Mouse (Mus musculus) embryonic facial prominence, embryonic 11.5 days (tissue): Measurements from ENCODE around the gene Lactb. TPM values are rescaled to one million over a fixed set of nuclear protein-coding genes. Genes with fewer than 3 reads are reported as not detected.

Experiments
- ATAC-seq: fragments of 200-750 bp; cut with Nextera tagmentation; replicated peaks from 2 replicates; pipeline ENCODE4 v1.8.0; 2017; ENCODE audit warnings: low read depth; ENCODE audit not compliant: insufficient number of reproducible peaks, low FRiP score, low TSS enrichment
- DNase-seq: peaks from one replicate; pipeline ENCODE4 v3.0.0-alpha.2; 2015; ENCODE audit warnings: low spot score
- H3K27ac ChIP-seq: fragments of 300-500 bp; sonication (generic); replicated peaks from 2 replicates; pipeline ENCODE4 v1.5.1; 2014; ENCODE audit warnings: mild to moderate bottlenecking, low read depth, low read length, control low read depth
- H3K27me3 ChIP-seq: fragments of 300-500 bp; sonication (generic); 2 replicates; pipeline ENCODE4 v1.6.1; 2014; ENCODE audit warnings: mild to moderate bottlenecking, low read length, moderate library complexity, mixed read lengths; ENCODE audit not compliant: control insufficient read depth, insufficient read depth
- H3K36me3 ChIP-seq: fragments of 300-500 bp; sonication (generic); replicated peaks from 2 replicates; pipeline ENCODE4 v1.6.1; 2014; ENCODE audit warnings: low read depth, mild to moderate bottlenecking, low read length, moderate library complexity, mixed read lengths; ENCODE audit not compliant: control insufficient read depth, insufficient read depth
- H3K4me1 ChIP-seq: fragments of 300-500 bp; sonication (generic); 2 replicates; pipeline ENCODE4 v1.6.1; 2014; ENCODE audit warnings: low read length, mixed read lengths; ENCODE audit not compliant: control insufficient read depth, insufficient read depth
- H3K4me2 ChIP-seq: fragments of 300-500 bp; sonication (generic); 2 replicates; pipeline ENCODE4 v1.6.1; 2014; ENCODE audit warnings: low read depth, mild to moderate bottlenecking, control low read depth, low read length, moderate library complexity
- H3K4me3 ChIP-seq: fragments of 300-500 bp; sonication (generic); 2 replicates; pipeline ENCODE4 v1.5.1; 2014; ENCODE audit warnings: low read depth, low read length, control low read depth
- H3K9ac ChIP-seq: fragments of 300-500 bp; sonication (generic); replicated peaks from 2 replicates; pipeline ENCODE4 v1.6.1; 2014; ENCODE audit warnings: mild to moderate bottlenecking, control low read depth, low read length
- H3K9me3 ChIP-seq: fragments of 300-500 bp; sonication (generic); replicated peaks from 2 replicates; pipeline ENCODE4 v1.6.1; 2016; ENCODE audit warnings: mild to moderate bottlenecking, low read length, inconsistent platforms, mixed read lengths; ENCODE audit not compliant: control insufficient read depth
- WGBS: fragments of 180-500 bp; shearing (Covaris S2); extraction: QIAGEN DNeasy Blood & Tissue Kit; methylation state at CpG from one replicate; pipeline ENCODE4 v1.1.7; 2014; 5-methylcytosine and 5-hydroxymethylcytosine counted together
- polyA plus RNA-seq: library from polyadenylated mRNA; unstranded; fragments of >200 nt; fragmentation: Nextera tagmentation; extraction: Ambion mirVana; gene quantifications from 2 replicates; pipeline ENCODE4 v1.2.1, GENCODE M21; 2014

The Lactb gene
- polyA plus RNA-seq, 1 experiment from 2014 or later = 10.2 TPM

DNA sequence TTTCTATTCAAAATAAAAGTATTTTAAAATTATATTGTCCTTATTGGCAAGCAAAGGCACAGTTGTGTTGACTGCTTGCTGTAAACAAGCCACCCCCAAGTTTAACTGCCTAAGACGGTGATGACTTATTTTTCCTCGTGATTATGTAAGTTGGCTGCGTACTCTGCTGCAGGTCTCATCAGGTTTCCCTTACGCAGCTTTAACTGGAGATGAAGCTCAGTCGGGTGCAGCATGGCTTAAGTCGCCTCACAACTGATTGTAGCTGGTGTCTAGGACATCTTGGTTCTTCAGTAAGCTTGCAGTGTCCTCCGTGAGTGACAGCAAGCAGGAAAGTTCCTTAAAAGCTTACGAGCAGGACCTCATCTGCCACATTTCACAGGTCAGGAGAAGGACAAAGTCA is 23.0 kb downstream of the Lactb start:
- Histone ChIP-seq H3K9ac (no peak overlapping the region), H3K4me3 (no peak overlapping the region), H3K27me3 (no peaks in the 10 kb centered on the region), H3K4me2 (no peak overlapping the region), H3K27ac (no peak overlapping the region), H3K4me1 (no peaks in the 10 kb centered on the region), H3K9me3 (no peaks in the 10 kb centered on the region), H3K36me3 (peaks cover 4% of the 10 kb centered on the region; the same call in 1 of the 2 replicates)
- WGBS = 78% methylated on average over 8 of the region's 8 CpGs
- no peak for DNase-seq
- no peak for ATAC-seq

DNA sequence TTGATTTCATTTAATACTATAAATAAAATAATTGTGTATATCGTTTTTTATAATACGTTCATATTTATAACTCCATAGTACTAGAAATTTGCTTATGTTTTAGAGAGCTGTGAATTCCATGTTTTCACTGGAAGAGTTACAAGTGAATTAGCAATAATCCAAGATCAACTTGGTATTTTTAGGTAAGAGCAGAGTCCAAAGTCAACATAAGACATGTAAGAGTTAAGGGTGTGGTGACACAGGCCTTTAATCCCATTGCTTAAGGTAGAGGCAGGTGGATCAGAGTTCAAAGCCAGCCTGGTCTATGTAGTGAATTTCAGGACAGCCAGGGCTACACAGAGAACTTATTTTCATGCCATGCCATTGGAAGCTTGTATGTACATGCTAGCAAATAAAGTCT is 26.7 kb downstream of the Lactb start:
- H3K4me3 ChIP-seq = no peak overlapping the region
- WGBS = 96% methylated on average over 2 of the region's 2 CpGs
- no peak overlapping the region for H3K9ac ChIP-seq
- no peaks in the 10 kb centered on the region for H3K27me3 ChIP-seq
- H3K4me2 ChIP-seq = no peak overlapping the region
- H3K36me3 ChIP-seq = peaks cover 4% of the 10 kb centered on the region; the same call in 1 of the 2 replicates
- DNase-seq (no peak), ATAC-seq (no peak)
- H3K27ac ChIP-seq = no peak overlapping the region
- H3K4me1 ChIP-seq = no peaks in the 10 kb centered on the region
- no peaks in the 10 kb centered on the region for H3K9me3 ChIP-seq

DNA sequence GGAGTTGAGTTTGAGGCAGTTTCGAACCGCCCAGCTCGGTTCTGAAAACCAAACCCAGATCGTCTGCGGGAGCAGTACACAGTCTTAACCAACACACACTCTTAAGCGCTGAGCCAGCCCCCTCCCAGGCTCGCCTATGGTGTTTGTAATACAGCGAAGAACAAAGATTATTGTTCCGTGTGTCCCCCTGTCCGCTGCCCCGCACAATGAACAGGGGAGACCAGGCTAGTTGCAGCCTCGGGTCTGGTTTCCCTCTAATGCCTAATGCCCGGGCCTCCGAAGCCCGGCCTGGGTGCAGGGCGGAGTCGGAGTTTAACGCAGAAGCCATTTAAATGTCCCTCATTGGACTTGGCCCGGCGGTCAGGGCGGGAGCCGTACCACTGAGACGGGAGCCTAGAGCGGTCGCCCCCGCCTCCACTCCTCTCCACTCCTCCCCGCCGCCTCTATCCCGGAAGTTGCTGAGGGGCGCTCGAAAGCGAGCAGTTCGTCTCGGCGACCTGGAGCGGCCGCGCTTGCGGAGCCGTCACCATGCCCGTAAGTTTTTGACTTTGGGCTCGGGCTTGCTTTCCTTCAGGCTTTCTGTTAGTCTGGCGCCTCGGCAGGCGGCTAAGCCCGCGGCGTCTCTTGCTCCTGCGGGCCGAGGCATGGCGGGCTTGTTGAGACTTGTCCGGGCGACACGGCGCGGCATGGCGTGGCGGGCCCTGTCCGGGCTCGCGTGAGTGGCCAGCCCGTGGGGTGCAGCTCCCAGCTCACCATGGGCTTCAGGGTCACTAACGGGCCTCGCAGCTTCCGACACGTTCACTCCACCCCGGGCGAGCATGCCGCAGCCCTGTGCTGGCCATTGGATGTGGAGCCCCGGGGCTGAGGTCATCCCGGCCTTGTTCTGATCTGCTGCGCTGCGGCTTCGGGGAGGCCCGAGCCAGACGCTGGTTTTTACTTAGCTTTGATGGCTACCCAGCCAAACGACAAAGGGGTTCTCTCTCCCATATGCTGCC is 29.3 kb downstream of the Lactb start, which contains the start of gene Rps27l:
Rps27l (plus strand) TSS at position 440 of the 995 bp plus-strand sequence.
- H3K4me3 ChIP-seq = peak within 1 kb of the TSS; percentile 93
- WGBS = under 1% methylated on average over 77 of the region's 77 CpGs
- H3K27ac ChIP-seq = peak within 1 kb of the TSS; percentile 63
- peak within 1 kb of the TSS; percentile 83 for H3K4me2 ChIP-seq
- H3K27me3 ChIP-seq = no peaks in the 10 kb centered on the region
- H3K36me3 ChIP-seq = peaks cover 4% of the 10 kb centered on the region; the same call in 1 of the 2 replicates
- no peaks in the 10 kb centered on the region for H3K9me3 ChIP-seq
- H3K4me1 ChIP-seq = no peaks in the 10 kb centered on the region
- ATAC-seq = peak; percentile 98
- peak; percentile 96 for DNase-seq
- peak within 1 kb of the TSS; percentile 90 for H3K9ac ChIP-seq

DNA sequence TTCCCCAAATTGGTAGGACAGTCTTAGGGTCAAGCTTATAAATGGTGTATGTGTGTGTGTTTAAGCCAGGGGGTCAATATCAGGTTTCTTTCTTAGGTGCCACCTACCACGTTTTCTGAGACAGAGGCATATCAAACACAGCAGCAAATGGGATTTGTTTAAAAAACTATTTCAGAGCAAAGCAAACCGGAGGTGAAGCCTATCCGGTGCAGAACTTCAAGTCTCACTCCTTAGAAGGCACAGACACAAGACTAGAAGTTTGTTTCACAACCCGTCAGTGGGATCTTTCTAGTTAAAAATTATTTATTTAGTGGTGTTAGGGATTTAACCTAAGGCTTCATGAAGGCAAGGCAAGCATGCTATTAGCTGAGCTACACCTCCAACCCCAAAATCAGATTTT is 30.1 kb downstream of the Lactb start:
- H3K9ac ChIP-seq = peak overlapping the region; percentile 90
- DNase-seq (no peak), ATAC-seq (no peak)
- H3K27me3 ChIP-seq = no peaks in the 10 kb centered on the region
- peaks cover 4% of the 10 kb centered on the region; the same call in 1 of the 2 replicates for H3K36me3 ChIP-seq
- H3K4me1 ChIP-seq = no peaks in the 10 kb centered on the region
- no peaks in the 10 kb centered on the region for H3K9me3 ChIP-seq
- H3K27ac ChIP-seq = peak overlapping the region; percentile 63
- H3K4me2 ChIP-seq = peak overlapping the region; percentile 83
- peak overlapping the region; percentile 93 for H3K4me3 ChIP-seq
- 20% methylated on average over 4 of the region's 4 CpGs for WGBS

DNA sequence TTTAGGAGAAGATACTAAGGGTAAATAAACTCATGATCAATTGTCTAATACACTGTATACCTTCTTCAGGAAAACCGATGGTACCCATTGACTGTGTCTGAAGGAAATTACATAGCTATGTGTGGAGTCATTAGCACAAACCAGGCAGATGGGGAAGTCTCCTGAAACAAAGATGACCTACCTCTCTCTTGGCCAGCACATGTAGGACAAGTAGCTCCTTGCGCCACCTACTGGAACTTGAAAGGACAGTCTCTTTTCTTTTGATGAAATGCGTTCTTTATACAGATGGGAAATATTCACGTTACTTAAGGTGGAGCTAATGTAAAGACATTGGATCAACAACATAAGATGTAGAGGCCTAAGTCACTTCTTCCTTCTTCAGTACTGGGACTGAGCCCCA is 36.4 kb downstream of the Lactb start:
- no peak overlapping the region for H3K9ac ChIP-seq
- ATAC-seq (no peak), DNase-seq (peak; percentile 88)
- H3K36me3 ChIP-seq = no peaks in the 10 kb centered on the region
- H3K27ac ChIP-seq = no peak overlapping the region
- H3K9me3 ChIP-seq = no peaks in the 10 kb centered on the region
- 6% methylated on average over 4 of the region's 4 CpGs for WGBS
- no peak overlapping the region for H3K4me3 ChIP-seq
- no peaks in the 10 kb centered on the region for H3K27me3 ChIP-seq
- H3K4me2 ChIP-seq = no peak overlapping the region
- no peaks in the 10 kb centered on the region for H3K4me1 ChIP-seq

DNA sequence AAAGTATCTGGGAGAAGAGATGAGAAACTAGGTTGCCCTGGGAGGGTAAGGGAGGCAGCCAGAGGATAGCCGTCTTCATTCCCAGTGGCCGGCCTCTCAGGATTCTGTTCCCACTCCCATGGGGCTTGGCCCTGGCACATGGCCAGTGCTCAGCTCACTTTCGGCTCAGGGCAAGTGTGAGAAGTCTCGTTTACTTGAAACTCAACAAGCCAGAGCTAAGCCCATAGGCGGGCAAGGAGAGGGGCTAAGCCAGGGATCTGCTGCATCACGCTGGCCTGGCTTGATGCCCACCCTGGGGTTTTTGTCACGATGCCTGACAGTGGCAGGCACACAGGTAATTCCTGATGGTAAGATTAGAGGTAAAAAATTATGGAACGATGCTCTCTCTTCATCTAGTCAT is 37.8 kb downstream of the Lactb start:
- WGBS = 83% methylated on average over 8 of the region's 8 CpGs
- H3K9me3 ChIP-seq = no peaks in the 10 kb centered on the region
- no peak overlapping the region for H3K4me2 ChIP-seq
- H3K4me1 ChIP-seq = no peaks in the 10 kb centered on the region
- no peak for DNase-seq
- H3K27me3 ChIP-seq = no peaks in the 10 kb centered on the region
- no peak overlapping the region for H3K4me3 ChIP-seq
- no peaks in the 10 kb centered on the region for H3K36me3 ChIP-seq
- no peak overlapping the region for H3K27ac ChIP-seq
- no peak for ATAC-seq
- H3K9ac ChIP-seq = no peak overlapping the region

DNA sequence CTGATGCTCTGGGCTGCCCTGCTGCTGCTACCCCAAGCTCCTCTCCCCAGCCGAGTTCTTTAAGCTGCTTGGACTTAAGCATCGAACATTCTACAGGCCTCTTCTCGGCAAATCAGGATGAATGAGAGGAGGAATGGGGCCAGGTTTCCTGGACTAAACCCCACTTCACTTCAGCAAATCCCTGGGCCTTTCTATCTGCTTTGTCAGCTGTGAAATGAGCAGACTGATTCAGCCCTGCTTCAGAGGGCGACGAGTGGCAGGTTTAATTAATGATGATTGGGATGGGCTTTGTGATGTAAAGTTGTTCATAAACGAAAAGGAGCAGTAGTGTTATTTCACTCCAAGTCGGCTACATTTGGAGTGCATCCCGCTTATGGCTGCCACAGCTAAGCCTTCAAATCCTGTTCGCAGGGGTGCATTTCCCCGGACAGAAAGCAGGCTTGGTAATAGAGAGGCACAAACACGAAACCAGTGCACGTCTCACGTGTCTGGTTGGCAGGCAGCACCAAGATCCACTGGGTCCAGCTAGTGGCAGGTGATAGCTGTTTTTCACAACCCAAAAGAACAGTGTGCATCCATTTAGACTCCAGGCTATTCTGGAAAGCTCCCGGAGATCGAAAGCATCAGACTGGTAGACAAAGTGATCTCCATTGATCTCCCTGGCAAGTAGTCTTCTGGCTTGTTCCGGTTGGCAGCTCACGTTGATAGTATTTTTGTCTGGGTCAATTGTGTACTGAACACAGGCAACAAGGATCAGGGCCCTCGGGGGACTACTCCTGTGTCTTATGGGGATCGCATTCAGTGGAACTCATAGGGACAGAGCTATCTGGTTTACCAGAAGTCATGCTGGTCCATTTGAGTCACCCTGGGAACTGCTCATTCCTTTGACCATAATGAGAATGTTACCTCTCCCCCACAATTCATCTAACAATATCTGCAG is 41.1 kb downstream of the Lactb start:
- Histone ChIP-seq H3K4me1 (no peaks in the 10 kb centered on the region), H3K9me3 (no peaks in the 10 kb centered on the region), H3K27ac (no peak overlapping the region), H3K4me3 (no peak overlapping the region), H3K36me3 (no peaks in the 10 kb centered on the region), H3K9ac (no peak overlapping the region), H3K27me3 (no peaks in the 10 kb centered on the region), H3K4me2 (no peak overlapping the region)
- DNase-seq (peak; percentile 10), ATAC-seq (no peak)
- WGBS = 64% methylated on average over 19 of the region's 19 CpGs
